Mouse (Mus musculus) urinary bladder, postnatal 36 days (tissue): ENCODE measurements around the gene Dtx1.

ENCODE experiments used
- DNase-seq, 2 experiments: peaks; one replicate each; pipeline ENCODE4 v3.0.0; 2022; ENCODE audit warnings: low spot score in 2 of 2, mixed read lengths in 1 of 2

Dtx1 gene

DNA sequence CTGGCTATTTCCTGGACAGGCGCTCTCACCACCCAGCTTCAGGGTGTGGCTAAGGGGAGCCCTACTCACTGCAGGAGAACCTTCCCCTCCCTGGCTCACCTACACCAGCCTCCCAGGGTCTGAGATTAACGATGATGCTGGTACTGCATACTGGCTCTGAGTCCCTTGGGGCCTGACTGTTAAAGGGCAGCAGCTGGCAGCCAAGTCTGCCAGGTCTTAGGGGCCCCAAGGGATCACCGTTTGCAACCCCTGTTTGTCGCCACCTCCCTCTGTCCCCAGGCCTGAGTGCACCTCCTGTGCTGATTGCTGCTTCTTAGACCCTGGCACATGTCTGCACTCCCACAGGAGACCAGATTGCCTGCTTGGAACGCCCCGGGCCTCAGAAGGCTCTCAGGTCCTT, 7.3 kb downstream of the Dtx1 start:
- no peak for DNase-seq

DNA sequence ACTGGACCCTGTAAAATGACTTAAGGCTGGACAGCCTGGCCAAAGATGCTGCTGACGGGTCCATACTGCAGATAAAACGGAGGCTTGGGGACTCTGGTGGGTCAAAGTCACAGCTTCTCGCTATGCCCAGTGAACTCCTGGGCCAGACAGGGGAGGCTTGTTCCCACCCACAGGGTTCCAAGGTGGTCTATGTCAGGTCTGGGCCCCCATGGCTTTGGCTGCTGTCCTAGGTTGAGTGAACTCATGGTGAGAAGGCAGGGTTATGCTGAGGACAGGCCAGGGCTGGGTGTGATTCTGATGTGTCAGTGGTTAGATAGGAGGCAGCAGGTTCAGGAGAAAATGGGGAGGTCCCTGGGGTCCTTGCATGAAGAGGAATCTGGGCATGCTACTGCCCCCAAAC, 8.1 kb downstream of the Dtx1 start:
- DNase-seq, result no peak

DNA sequence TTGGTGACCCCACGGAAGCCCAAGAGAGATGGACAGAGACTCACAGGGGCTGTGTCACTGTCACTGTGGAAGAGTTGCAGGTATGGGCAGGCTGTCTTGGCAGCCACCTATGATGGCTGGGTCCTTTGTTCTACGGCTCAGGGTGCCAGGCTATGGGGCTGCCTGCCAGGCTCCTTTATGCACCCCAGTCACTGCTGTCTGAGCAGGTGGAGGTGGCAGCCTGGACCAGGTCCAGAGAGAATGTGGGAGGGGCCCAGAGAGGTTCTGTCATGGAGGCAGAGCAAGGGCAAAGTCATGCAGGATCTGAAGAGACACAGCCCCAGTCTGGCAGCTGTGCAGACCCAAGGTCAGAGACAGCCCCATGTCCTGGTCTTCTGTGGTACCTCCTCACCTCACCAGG, 8.8 kb downstream of the Dtx1 start:
- DNase-seq, result no peak

DNA sequence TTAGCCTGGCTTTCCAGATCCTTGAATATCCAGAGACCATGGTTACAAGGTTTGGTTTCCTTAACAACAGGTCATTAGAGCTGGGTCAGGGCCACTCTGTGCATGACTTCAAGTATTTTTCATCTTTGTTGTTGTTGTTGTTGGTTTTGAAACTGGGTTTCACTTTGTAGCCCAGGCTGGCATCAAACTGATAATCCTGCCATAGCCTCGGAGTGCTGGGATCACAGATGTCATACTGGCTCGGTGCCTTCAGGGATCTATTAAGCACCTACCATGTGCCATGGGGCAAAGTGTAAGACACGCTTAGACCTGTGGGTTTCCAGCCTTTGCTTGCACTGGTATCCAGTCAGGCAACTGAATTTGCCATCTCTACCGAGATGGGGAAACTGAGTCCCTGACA, 9.3 kb downstream of the Dtx1 start:
- no peak for DNase-seq

DNA sequence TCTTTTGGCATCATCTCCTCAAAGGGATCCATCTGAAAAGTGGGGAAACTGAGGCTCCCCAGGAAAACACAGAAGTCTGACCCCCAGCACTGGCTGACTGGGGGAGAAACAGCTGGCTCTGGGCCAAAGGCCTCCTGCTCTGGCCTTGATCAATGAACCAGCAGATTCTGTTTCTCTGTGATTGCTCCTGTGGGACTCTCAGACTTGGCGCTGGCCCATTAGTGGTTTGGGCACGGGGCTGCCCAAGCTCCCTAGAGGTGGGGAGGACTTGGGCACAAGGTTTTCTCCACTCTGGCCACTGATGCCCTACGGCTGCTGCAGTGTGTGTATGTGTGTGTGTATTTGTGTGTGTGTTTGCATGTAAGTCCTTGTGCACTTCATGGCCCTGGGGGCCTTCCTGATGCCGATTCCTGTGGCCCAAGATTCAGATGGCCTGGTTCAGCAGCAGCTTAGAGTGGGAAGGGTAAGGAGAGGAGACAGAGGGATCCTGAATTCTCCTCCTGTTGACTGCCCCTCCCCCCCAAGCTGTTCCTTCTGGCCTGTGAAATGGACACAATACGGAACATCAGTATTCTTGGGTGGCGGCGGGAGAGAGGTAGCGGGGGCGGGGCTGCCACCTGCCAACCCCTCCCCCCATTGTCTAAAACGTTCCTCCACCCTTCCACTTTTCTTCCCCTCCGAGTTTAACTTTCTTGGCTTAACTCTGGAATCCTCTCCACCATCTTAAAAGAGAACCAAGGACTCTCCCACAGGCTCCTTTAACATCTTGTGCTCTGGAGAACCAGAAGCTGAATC, 10.5 kb downstream of the Dtx1 start:
- DNase-seq, result no peak

DNA sequence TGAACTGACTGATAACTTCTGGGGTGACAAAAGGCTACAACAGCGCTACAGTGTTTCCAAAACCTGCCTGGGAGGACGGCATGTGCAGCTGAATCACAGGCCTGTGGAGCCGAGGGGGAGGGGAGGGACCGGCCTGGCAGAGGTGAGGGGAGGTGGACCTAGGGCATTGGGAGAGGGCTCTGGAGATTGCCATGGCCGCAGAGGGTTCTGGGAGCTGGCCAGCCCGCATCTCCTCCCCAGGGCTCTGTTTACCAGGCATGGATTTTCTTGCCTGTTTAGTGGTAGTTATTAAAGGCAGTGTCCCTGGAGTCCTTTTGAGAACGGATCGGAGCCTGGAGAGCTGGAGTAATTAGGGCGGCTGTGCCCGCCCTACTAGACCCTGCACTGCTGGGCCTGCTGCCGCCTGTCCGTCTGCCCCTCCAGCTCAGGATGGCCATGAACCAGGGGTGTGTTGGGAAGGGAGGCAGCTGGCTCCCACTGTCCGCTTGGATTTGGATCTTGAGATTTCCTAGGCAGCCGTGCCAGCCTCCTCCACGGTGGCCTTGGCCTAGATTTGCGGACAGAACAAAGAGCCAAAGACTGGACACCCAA, 12.8 kb downstream of the Dtx1 start:
- no peak for DNase-seq

DNA sequence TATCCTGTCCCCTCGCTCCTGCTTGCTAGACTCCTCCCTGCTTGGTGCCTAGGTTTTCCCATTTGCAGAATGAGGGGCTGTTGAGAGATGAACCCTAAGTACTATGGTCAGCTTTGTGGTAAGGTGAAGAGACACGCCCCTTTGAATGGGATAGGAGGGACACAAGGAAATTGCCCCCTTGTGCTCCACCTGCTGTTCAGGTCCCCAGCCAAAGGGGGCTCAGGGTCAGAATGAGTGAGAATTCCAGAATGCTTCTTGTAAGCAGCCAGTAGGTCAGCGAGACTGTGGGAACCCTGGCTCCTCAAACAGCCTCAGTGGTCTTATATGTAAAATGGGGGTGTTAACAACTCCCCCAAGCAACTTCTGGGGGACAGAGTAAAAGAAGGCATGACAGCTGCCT, 13.5 kb downstream of the Dtx1 start:
- DNase-seq, result no peak

DNA sequence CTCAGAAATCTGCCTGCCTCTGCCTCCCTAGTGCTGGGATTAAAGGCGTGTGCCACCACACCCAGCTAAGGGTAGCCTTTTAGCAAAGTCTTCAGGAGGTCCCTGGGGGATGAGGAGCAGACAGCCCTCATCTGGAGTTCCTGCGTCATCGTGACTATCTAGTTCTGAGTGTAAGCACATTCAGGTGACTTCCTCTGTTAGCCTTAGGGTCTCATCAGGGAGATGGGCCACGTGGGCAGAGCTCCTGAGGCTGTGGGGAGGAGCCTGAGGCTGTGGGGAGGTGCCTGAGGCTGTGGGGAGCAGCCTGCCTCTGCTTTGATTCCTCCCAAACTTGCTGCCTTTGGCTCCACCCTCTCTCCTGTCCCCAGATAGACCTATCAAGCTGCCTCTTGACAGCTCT, 14.9 kb downstream of the Dtx1 start:
- no peak for DNase-seq

DNA sequence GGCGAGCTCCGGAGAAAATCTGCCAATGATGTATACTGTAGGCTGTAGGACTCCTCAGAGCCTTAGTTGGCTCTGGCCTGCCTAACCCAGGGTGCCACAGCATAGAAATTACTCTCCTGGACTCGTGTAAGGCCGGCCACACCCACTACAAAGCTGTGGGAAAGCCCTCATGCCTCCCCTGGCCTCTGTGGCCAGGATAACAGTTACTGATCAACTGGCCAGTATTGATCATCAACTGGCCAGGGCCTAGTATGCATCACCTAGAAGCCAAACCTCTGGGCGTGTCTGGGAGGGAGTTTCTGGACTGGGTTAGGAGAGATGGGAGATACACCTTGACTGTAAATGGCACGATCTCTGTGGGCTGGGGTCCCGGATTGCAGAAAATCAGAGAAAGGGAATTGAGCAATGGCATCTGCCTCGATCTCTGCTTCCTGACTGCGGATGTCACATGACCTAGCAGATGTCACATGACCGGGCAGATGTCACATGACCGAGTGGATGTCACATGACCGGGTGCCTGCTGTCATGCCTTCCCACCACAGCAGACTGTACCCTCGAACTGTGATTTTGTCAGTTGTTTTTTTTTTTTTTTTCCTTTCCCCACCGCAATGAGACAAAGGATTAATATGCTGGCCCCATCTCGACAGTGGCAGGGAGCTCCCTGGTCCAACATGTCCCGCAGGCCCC, 15.5 kb downstream of the Dtx1 start:
- DNase-seq, result no peak

DNA sequence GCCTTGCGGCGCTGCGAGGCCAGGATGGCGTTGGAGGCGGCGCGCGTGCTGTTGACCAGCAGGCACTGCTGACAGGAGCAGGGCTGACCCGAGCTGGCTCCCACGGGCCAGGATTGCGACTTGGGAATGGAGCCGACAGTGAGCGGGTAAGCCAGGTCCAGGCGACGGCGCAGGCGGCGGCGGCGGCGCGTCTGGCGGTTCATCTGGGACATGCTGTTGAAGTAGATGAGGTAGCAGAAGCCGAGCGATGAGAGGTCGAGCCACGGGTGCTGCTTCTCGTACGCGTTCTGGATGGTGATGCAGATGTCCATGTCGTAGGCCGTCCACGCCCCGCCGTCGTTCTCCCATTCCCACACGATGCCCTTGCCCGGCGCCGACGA, 17.0 kb downstream of the Dtx1 start:
- no peak for DNase-seq

DNA sequence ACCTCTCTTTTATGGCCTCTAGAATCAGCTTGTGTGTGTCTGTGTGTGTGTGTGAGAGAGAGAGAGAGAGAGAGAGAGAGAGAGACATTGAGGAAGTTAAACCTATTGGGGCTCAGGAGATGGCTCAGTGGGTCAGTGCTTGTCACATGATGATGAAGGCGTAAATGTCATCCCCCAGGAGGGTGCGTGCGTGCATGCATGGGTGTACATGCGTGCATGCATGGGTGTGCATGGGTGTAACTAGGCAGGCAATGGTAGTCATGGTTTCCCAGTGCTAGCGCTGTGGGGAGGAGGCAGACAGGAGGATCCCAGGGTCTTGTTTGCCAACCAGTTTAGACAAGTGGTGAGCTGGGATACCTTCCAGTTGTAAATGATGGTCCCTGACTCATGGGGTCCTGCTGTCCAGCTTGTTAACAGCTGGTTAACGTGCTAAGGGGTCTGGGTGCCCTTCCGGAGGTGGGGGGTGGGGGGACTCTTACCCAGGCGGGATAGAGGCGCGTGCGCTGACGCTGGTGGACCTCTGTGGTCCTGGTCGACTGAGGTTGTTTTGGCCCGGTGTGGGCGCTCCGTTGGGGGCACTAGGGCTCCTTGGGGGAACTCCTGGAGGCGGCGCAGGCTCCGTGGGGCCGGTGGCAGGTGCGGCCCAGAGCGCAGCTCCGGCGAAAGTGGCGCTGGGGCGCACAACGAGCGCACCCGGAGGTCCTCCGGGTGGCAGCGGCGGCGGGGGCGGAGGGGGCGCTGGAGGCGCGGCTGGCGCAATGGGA, 17.6 kb downstream of the Dtx1 start:
- no peak for DNase-seq

DNA sequence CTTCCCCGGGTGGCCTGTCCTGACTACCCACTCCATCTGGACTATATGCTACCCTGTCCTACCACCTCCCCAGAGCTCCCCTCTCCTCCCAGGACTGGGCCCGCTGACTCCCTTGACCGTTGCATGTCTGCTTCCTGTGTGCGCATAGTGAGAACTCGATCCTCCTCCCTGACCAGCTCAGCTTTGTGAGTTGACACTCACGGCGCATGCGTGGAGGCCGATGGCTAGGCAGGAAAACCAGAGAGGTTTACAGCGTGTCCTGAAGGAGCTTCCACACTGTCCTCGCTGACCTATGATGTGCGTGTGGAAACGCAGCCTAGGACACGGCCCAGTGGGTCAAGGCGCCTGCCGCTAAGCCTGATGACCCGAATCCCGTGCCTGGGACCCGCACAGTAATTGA, 19.7 kb downstream of the Dtx1 start:
- DNase-seq, result no peak

DNA sequence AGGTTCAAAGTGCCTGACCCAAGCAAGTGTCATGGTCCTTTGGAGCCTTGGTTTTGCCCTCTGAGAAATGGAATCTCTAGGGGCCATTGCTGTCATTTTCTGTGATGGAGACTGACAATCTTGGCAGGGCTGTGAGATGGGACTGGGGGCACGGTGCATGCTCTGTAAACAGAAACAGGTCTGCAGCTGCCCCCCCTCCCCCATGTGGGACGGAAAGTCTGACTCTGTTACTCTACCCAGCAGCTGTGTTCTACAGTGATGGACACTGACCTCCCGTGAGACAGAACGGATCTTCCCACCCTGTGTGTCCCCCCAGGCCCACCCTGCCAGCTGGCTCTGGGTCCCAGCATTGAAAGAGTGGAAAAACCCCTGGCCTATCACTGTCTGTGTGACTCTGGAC, 21.3 kb downstream of the Dtx1 start:
- no peak for DNase-seq

DNA sequence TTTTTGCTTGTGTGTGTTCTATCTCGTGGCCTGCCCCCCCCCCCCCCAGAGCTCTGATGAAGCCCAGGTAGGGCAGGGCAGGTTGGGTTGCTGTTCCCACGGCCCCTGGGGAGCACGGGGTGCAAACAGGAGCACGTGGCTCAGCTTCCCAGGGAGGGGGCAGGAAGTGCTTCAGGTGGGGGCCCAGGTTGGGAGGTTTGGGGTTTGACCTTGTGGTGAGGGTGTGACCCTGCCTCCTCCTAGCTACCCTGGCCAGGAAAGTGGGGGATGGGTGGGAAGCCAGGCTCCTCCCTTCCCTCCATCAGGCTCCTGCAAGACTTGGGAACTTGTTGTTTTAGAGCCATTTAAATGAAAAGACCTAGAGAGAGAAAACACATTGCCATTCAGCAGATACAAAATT, 23.3 kb downstream of the Dtx1 start:
- no peak for DNase-seq

DNA sequence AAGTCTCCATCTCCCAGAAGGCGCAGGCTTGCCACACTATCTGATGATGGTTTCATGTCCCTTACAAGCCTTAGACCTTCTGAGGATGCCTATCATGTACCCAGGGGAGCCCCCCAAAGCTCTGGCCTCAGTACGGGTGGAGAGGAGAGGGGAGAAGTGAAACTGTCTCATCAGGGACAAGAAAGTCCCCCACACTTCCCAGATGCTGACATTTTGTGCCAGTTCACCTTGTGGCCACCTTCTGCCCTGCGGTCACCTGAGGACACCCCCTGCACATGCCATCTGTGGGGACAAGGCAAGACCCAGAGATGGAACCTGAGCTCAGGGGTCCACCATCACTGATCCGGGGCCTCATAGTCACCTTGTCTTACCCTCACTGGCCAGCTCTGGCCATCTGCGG, 23.8 kb downstream of the Dtx1 start:
- DNase-seq, result no peak

DNA sequence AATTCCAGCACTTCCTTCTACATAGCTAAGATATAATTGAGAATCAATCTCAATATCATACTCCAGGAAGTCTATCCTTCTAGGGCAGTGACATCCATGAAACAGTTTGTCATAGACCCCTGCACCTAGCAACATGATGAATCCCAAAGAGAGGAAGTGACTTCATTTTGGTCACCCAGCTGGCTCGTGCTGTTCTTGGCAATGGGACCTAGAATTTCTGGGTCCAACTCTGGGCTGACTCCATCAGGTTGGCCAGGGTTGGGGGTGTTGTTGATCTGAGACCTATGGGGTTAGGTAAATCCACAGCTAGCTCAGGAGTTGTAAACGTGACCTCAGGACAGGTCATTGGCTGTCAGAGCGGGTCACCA, 24.3 kb downstream of the Dtx1 start:
- DNase-seq, result no peak

DNA sequence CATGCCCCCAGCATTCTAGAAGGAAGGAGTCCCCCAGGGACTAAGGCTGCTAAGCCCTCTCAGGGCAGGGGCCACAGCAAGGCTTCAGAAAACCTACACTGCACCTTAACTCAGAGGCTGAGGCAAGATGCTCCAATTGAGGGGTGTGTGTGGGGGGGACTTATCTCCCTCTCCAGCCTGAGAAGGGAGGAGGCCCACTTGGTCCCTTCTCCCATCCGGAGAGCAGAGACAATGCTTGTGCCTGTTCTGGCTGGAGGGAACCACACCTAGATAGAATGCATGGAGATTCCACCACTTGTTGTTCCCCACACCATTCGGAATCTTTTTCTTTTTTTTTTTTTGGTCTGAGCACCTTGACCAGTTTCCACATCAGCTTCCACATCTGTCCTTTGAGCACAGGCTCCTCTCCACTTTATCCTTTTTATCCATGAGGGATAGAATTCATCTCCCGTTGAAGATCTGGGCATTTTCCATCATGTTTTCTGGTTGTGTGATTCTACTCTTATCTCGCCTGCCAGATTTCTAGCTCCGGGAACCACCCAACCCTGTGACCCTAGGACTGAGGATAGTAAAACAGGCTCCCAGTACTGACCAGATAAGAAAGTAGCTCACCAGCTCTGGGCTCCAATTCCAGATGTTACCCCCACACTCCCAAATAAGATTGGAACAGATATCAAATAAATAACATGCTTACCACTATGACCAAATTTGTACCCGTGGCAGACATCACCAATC, 24.8 kb downstream of the Dtx1 start:
- no peak for DNase-seq

DNA sequence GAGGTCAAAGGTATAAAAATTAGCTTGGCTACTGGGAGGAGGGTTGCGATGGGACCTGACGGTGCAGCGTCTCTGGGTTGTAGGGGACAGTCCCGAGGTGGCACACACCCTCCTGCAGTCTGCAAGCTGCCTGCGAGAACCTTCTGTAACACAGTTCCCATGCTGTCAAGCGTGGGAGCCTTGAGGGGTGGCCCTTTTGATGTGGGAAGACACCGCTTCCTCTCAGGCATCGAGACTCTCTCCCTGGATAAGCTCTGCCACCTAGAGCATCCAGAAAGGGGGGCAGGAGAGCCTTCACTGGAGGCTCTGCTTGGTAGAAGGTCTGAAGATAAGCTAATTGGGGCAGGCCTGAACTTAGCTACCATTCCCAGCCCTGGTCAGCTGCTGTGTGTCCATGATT, 26.0 kb downstream of the Dtx1 start:
- no peak for DNase-seq

DNA sequence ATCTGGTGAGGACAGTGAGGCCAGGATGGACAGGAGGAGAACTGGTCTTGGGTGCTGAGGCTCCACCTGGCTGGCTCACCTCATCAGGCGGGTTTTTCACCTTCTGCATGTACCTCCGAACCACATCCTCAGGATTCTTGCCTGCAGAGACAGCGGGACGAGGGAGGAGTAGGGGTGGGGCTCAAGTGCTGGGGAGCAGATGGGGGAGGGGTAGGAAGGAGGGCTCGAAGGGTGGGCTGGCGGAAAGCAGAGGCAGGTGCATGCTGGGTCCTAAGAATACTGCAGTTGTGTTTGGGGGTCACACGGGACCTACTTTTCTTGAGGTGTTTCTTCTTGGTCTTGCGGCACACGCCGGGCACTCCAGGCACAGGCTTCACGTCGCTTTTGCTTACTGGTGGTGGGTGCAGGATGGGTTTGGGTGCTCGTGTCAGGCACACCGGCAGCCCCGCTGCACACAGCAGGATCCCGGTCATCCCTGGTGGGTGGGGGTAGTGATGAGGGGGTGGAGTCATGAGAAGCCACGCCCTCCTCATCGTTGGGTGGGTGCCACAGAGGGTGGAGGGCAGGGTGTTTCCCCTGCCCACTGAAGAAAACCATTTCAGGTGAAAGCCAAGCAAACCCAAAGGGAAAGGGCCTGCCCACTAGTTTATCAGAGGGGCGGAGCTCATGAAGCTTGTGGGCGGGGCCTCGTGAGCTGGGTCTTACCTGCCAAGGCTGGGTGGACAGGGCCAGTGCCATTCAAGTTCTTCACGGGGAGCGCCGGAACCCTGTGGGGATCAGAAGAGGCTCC, 28.6 kb downstream of the Dtx1 start:
- no peak for DNase-seq

DNA sequence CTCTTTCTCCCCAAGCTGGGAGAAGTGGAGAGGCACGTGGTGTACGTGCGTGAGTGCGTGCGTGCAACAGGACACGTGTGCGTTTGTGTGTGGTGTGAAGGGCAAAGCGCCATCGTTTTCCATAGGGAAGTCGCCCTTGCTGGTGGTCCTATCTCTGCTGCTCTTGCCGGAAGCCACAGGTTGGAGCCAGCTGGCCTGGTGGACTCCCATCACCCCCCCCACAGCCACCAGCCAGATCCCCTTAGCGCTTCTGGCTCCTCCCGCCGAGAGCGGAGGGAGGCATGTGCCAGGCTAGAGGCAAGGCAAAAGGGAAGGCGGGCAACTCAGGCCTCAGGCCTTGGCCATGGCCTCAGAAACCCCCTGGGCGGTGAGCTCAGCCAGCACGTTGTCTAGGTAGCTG, 30.8 kb downstream of the Dtx1 start:
- DNase-seq, result no peak
